Mouse (Mus musculus): ENCODE measurements at regions not wholly inside any gene's neighbourhood (a gene's known extent, or its start where the extent isn't known, plus 50 kb on each side); places are given as distances from the start of the nearest gene placed in this dataset.

DNA sequence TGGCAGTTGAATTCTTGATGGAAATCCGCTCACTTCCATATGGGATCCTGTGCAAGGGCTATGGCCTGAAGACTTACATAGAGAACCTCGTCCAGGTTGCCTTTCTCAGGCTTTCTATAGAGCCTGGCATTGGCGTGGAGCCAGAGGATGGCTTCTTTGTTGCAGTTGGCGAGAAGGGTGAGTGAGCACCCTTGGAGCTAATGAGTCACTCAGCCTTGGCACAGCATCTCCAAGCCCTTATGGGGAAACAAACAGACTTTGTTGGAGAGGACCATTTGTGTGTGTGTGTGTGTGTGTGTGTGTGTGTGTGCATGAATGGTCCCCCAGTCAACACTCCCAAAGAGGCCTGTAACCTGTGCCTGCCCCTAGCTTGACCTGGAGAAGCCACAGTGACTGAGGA lies 57.0 kb upstream of the Maf start:
- no peak for TF ChIP-seq HCFC1 (IDR thresholded peaks at IDR 0.05; ENCODE audit: borderline replicate concordance, insufficient read depth, low read length)
- TF ChIP-seq ZC3H11A (IDR thresholded peaks at IDR 0.05; ENCODE audit: borderline replicate concordance, low read depth, low read length): no peak

All from ES-E14 (cell line).